In the genomic region with DNA sequence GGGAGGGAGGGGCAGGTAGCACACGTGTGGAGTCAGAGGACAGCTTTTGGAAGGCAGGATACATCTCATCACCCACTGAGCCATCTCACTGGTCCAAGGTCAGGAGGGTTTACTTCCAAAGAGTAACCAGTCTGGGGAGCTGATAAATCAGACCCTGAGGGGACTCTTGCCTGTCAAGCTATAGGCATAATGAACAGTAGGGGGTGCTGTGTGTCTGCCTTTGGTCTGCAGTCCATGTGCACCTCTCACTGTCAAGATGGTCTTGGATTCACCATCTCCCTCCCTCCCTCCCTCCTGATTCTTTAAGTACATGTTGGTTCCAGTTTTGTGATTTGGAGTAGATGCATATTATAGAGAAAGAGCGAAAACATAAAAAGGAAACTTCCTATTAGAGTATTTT, we compare ENCODE assay signal across 9 mouse cellular contexts. TPM values are rescaled to one million over a fixed set of nuclear protein-coding genes. Genes with fewer than 3 reads are reported as not detected.
DNase-seq lines count a peak whose midpoint lies in the region; ATAC-seq and TF ChIP-seq lines count a peak whose summit lies in the region.
"Had no signal": no experiment of that assay in that cellular context is flagged by ENCODE, and none has a peak within 500 bp of the region (broad histone marks: within the 10 kb centered on the region; RNA-seq: fewer than 3 reads in every experiment).

No protein-coding gene starts in this region.

- H3K27ac ChIP-seq in heart, adult 2 months, result no peak overlapping the region
- H3K27ac ChIP-seq in CH12.LX (ENCODE audit: insufficient read depth, low read depth), result no peak overlapping the region
- no peak overlapping the region for H3K27ac ChIP-seq in heart, postnatal 0 days (ENCODE audit: low read depth)
- H3K27ac ChIP-seq in liver, adult 2 months (replicated peaks; ENCODE audit: insufficient read depth, low read depth, low read length), result no peak overlapping the region
- H3K27ac ChIP-seq in small intestine, adult 2 months (ENCODE audit: insufficient read depth, low read depth, low read length), result no peak overlapping the region
- H3K27ac ChIP-seq: midbrain, embryonic 12.5 days had no signal

- no peak overlapping the region for H3K9ac ChIP-seq in heart, adult 2 months (ENCODE audit: low read depth, low read length)
- no peak overlapping the region for H3K9ac ChIP-seq in CH12.LX (ENCODE audit: insufficient read depth, low read depth)
- no peak overlapping the region for H3K9ac ChIP-seq in heart, postnatal 0 days (replicated peaks; ENCODE audit: low read depth, low read length)
- H3K9ac ChIP-seq in liver, adult 2 months (ENCODE audit: low read depth, low read length), result no peak overlapping the region
- H3K9ac ChIP-seq: midbrain, embryonic 12.5 days had no signal

- no peaks in the 10 kb centered on the region for H3K4me1 ChIP-seq in heart, adult 2 months (ENCODE audit: control insufficient read depth, insufficient read depth, low read length)
- H3K4me1 ChIP-seq in CH12.LX (ENCODE audit: control insufficient read depth in 1 of 2, insufficient read depth in 2 of 2), result no peaks in the 10 kb centered on the region; a peak in 1 of 4 replicates
- H3K4me1 ChIP-seq in heart, postnatal 0 days (ENCODE audit: control insufficient read depth, insufficient read depth), result no peaks in the 10 kb centered on the region
- peaks cover 13% of the 10 kb centered on the region for H3K4me1 ChIP-seq in liver, adult 2 months (ENCODE audit: control insufficient read depth, insufficient read depth, low read length)
- no peaks in the 10 kb centered on the region for H3K4me1 ChIP-seq in small intestine, adult 2 months (ENCODE audit: control insufficient read depth, insufficient read depth, insufficient read length, low read length)
- H3K4me1 ChIP-seq: midbrain, embryonic 12.5 days had no signal

- 61% methylated on average over 2 of the region's 2 CpGs for WGBS in heart, adult 2 months
- 69% methylated on average over 2 of the region's 2 CpGs for WGBS in heart, postnatal 0 days
- WGBS in liver, adult 2 months, result 74% methylated on average over 2 of the region's 2 CpGs
- WGBS in small intestine, adult 2 months, result 59% methylated on average over 2 of the region's 2 CpGs

- H3K79me2 ChIP-seq in heart, adult 2 months (replicated peaks; ENCODE audit: control insufficient read depth, insufficient read depth, low read length), result no peaks in the 10 kb centered on the region
- H3K79me2 ChIP-seq in CH12.LX (replicated peaks; ENCODE audit: control insufficient read depth, extremely low read depth, insufficient read depth, poor library complexity, severe bottlenecking), result no peaks in the 10 kb centered on the region
- no peaks in the 10 kb centered on the region for H3K79me2 ChIP-seq in liver, adult 2 months (ENCODE audit: control insufficient read depth, insufficient read depth, low read length)

- H3K4me3 ChIP-seq in heart, adult 2 months, result no peak overlapping the region
- H3K4me3 ChIP-seq in CH12.LX (replicated peaks in 1 of 3; ENCODE audit: low read depth in 2 of 3, low read length in 2 of 3, poor library complexity in 1 of 3), result no peak overlapping the region
- H3K4me3 ChIP-seq in heart, postnatal 0 days (ENCODE audit: low read depth, low read length), result no peak overlapping the region
- H3K4me3 ChIP-seq in liver, adult 2 months (ENCODE audit: insufficient read depth, low read depth, low read length), result no peak overlapping the region
- H3K4me3 ChIP-seq in small intestine, adult 2 months (ENCODE audit: low read depth, low read length), result no peak overlapping the region
- H3K4me3 ChIP-seq: midbrain, embryonic 12.5 days had no signal

- no peaks in the 10 kb centered on the region for H3K9me3 ChIP-seq in CH12.LX (replicated peaks; ENCODE audit: low read length)
- H3K9me3 ChIP-seq in heart, postnatal 0 days (replicated peaks; ENCODE audit: control insufficient read depth, low read length), result no peaks in the 10 kb centered on the region
- H3K9me3 ChIP-seq: midbrain, embryonic 12.5 days had no signal

- H3K4me2 ChIP-seq in CH12.LX (ENCODE audit: insufficient read depth, low read depth, poor library complexity, severe bottlenecking), result no peak overlapping the region
- H3K4me2 ChIP-seq in heart, postnatal 0 days (ENCODE audit: low read depth, low read length), result no peak overlapping the region
- H3K4me2 ChIP-seq: midbrain, embryonic 12.5 days had no signal

- TF ChIP-seq POLR2A in heart, adult 2 months (IDR thresholded peaks at IDR 0.05; ENCODE audit: insufficient read depth, low read depth, low read length), result no peak
- no peak for TF ChIP-seq POLR2A in CH12.LX (IDR thresholded peaks at IDR 0.05; ENCODE audit: low read depth, low read length)
- no peak for TF ChIP-seq POLR2A in liver, adult 2 months (IDR thresholded peaks at IDR 0.05; ENCODE audit: extremely low read depth, insufficient read depth, low read length)
- TF ChIP-seq POLR2A in small intestine, adult 2 months (IDR thresholded peaks at IDR 0.05; ENCODE audit: low read depth, low read length), result no peak

- TF ChIP-seq EP300 in heart, adult 2 months (IDR thresholded peaks at IDR 0.05; ENCODE audit: insufficient read depth, low read depth, low read length), result no peak
- TF ChIP-seq EP300 in CH12.LX (IDR thresholded peaks at IDR 0.05; ENCODE audit: low read length), result no peak
- no peak for TF ChIP-seq EP300 in heart, postnatal 0 days (IDR thresholded peaks at IDR 0.05; ENCODE audit: low read depth)

- in situ Hi-C loops in CH12.LX (cut with MboI; ENCODE audit: low pct_ligation_motif_present, low pct_unique_long_range_greater_than_20kb, low sequenced_read_pairs), result no loop called here

- dilution Hi-C loops in CH12.LX (cut with MboI; ENCODE audit: extremely low pct_ligation_motif_present, extremely low pct_unique_long_range_greater_than_20kb, low sequenced_read_pairs), result no loop called here

- H3K36me3 ChIP-seq in heart, adult 2 months (ENCODE audit: control insufficient read depth, insufficient read depth, low read length), result no peaks in the 10 kb centered on the region
- H3K36me3 ChIP-seq in CH12.LX (replicated peaks in 1 of 2; ENCODE audit: control insufficient read depth in 1 of 2, insufficient read depth in 1 of 2, low read length in 1 of 2), result peaks cover 34 to 90% of the 10 kb centered on the region in 2 experiments
- peaks cover 62% of the 10 kb centered on the region for H3K36me3 ChIP-seq in heart, postnatal 0 days (replicated peaks; ENCODE audit: control insufficient read depth, insufficient read depth, low read length)
- H3K36me3 ChIP-seq in liver, adult 2 months (ENCODE audit: control insufficient read depth, insufficient read depth, low read length), result peaks cover 14% of the 10 kb centered on the region
- H3K36me3 ChIP-seq in small intestine, adult 2 months (ENCODE audit: control insufficient read depth, insufficient read depth, low read length), result peaks cover 39% of the 10 kb centered on the region

- ATAC-seq in heart, postnatal 0 days (ENCODE audit: insufficient read depth, low read depth), result no peak

- peak; percentile 73 for TF ChIP-seq CTCF in heart, adult 2 months (IDR thresholded peaks at IDR 0.05)
- peak; percentile 63 to 81; a peak in 3 of 4 replicates for TF ChIP-seq CTCF in CH12.LX (conservative IDR thresholded peaks at IDR 0.05 in 1 of 2, IDR thresholded peaks at IDR 0.05 in 1 of 2; ENCODE audit: low read depth in 2 of 2, low read length in 2 of 2)
- TF ChIP-seq CTCF in heart, postnatal 0 days (IDR thresholded peaks at IDR 0.05; ENCODE audit: low read depth), result peak; percentile 72
- TF ChIP-seq CTCF in liver, adult 2 months (IDR thresholded peaks at IDR 0.05; ENCODE audit: low read depth, low read length), result peak; percentile 67
- TF ChIP-seq CTCF in small intestine, adult 2 months (IDR thresholded peaks at IDR 0.05; ENCODE audit: extremely low read depth, insufficient read length, insufficient replicate concordance, low read depth, low read length), result peak; percentile 53; the same call in 1 of the 2 replicates

- TF ChIP-seq RAD21 in CH12.LX (IDR thresholded peaks at IDR 0.05; ENCODE audit: low read depth, low read length), result peak; percentile 82

- no peaks in the 10 kb centered on the region for H3K27me3 ChIP-seq in heart, adult 2 months (ENCODE audit: control insufficient read depth, insufficient read depth, low read length)
- no peaks in the 10 kb centered on the region for H3K27me3 ChIP-seq in CH12.LX (replicated peaks)
- H3K27me3 ChIP-seq in heart, postnatal 0 days (ENCODE audit: control insufficient read depth, insufficient read depth, low read length), result no peaks in the 10 kb centered on the region
- no peaks in the 10 kb centered on the region for H3K27me3 ChIP-seq in liver, adult 2 months (ENCODE audit: control insufficient read depth, insufficient read depth, low read length)
- H3K27me3 ChIP-seq in small intestine, adult 2 months (ENCODE audit: control insufficient read depth, insufficient read depth, low read length), result no peaks in the 10 kb centered on the region
- H3K27me3 ChIP-seq: midbrain, embryonic 12.5 days had no signal

- intact Hi-C loops in heart, adult 2 months (cut with DNase I), result loop anchor here (5.0 kb wide), 2 partner anchors 211 to 351 kb away; no protein-coding TSS in a partner anchor
- intact Hi-C loops in heart, postnatal 25 days (cut with DNase I), result loop anchor here (2.0 to 5.0 kb wide), 2 partner anchors 206 to 350 kb away; a partner anchor contains a TSS

- no peak for DNase-seq in heart, adult 2 months
- DNase-seq in heart, postnatal 25 days (ENCODE audit: low spot score), result no peak
- DNase-seq in CH12.LX (ENCODE audit: extremely low read depth), result peak; percentile 70
- DNase-seq in brain, adult 2 months (ENCODE audit: low read depth, low spot score), result peak; percentile 76
- DNase-seq in heart, postnatal 0 days (ENCODE audit: low spot score), result peak; percentile 33
- peak; percentile 57 for DNase-seq in liver, adult 2 months (ENCODE audit: extremely low read depth, low read depth, low spot score)
- no peak for DNase-seq in right cerebral cortex, postnatal 4 days

RNA-seq across cellular contexts. Expression of a gene that starts 25.7 kb away (rescaled TPM):
- total RNA-seq in heart, adult 2 months (2021), result 10 to 100 TPM; 11.8 to 12.1 TPM
- 34.5 and 39.0 TPM in 2 replicates for polyA plus RNA-seq in heart, adult 2 months (2012; rRNA removed)
- total RNA-seq in heart, postnatal 25 days (2021), result 10 to 100 TPM in 1 of 2 experiments, 1 to 10 TPM in 1; 8.9 to 10.3 TPM
- total RNA-seq in CH12.LX (2012; rRNA removed) (6.3 and 7.7 TPM in 2 replicates), CH12.LX (2014; rRNA removed) (11.3 and 11.7 TPM in 2 replicates)
- 9.0 and 9.4 TPM in 2 replicates for polyA plus RNA-seq in CH12.LX (2012; ENCODE audit: insufficient read length, low read depth)
- 8.0 and 39.5 TPM in 2 replicates for total RNA-seq in heart, postnatal 0 days (2014; rRNA removed; ENCODE audit: low replicate concordance)
- 32.6 and 36.8 TPM in 2 replicates for polyA plus RNA-seq in heart, postnatal 0 days (2015; fragmentation: Nextera tagmentation; extraction: Ambion mirVana)
- total RNA-seq in liver, adult 2 months (2014; rRNA removed), result 46.4 and 58.8 TPM in 2 replicates
- polyA plus RNA-seq in liver, adult 2 months (2012; rRNA removed), result 41.1 and 43.2 TPM in 2 replicates
- polyA plus RNA-seq in small intestine, adult 2 months (2012; rRNA removed), result 12.6 and 20.7 TPM in 2 replicates

RNA-seq across cellular contexts. Expression of a gene that starts 26.2 kb away (rescaled TPM):
- total RNA-seq in heart, adult 2 months (2021), result 1 to 10 TPM; 9.6 to 9.9 TPM
- 13.4 and 19.9 TPM in 2 replicates for polyA plus RNA-seq in heart, adult 2 months (2012; rRNA removed)
- 10 to 100 TPM in 1 of 2 experiments, 1 to 10 TPM in 1; 9.9 to 11.6 TPM for total RNA-seq in heart, postnatal 25 days (2021)
- total RNA-seq in CH12.LX (2012; rRNA removed) (24.4 and 25.7 TPM in 2 replicates), CH12.LX (2014; rRNA removed) (31.4 and 40.1 TPM in 2 replicates)
- 31.1 and 39.6 TPM in 2 replicates for polyA plus RNA-seq in CH12.LX (2012; ENCODE audit: insufficient read length, low read depth)
- total RNA-seq in heart, postnatal 0 days (2014; rRNA removed; ENCODE audit: low replicate concordance), result 23.9 and 24.2 TPM in 2 replicates
- 11.4 and 11.9 TPM in 2 replicates for polyA plus RNA-seq in heart, postnatal 0 days (2015; fragmentation: Nextera tagmentation; extraction: Ambion mirVana)
- 16.0 and 16.2 TPM in 2 replicates for total RNA-seq in liver, adult 2 months (2014; rRNA removed)
- polyA plus RNA-seq in liver, adult 2 months (2012; rRNA removed), result 14.7 and 16.3 TPM in 2 replicates
- polyA plus RNA-seq in small intestine, adult 2 months (2012; rRNA removed), result 13.2 and 17.6 TPM in 2 replicates

RNA-seq across cellular contexts. Expression of a gene that starts 32.9 kb away (rescaled TPM):
- total RNA-seq in heart, adult 2 months (2021), result 1 to 10 TPM; 4.7 to 5.1 TPM
- 3.4 and 5.2 TPM in 2 replicates for polyA plus RNA-seq in heart, adult 2 months (2012; rRNA removed)
- 1 to 10 TPM; 5.1 to 5.2 TPM for total RNA-seq in heart, postnatal 25 days (2021)
- total RNA-seq in CH12.LX (2012; rRNA removed) (5.5 and 5.6 TPM in 2 replicates), CH12.LX (2014; rRNA removed) (9.5 and 10.6 TPM in 2 replicates)
- 7.5 and 8.5 TPM in 2 replicates for polyA plus RNA-seq in CH12.LX (2012; ENCODE audit: insufficient read length, low read depth)
- total RNA-seq in heart, postnatal 0 days (2014; rRNA removed; ENCODE audit: low replicate concordance), result 7.4 and 10.0 TPM in 2 replicates
- 7.9 and 8.1 TPM in 2 replicates for polyA plus RNA-seq in heart, postnatal 0 days (2015; fragmentation: Nextera tagmentation; extraction: Ambion mirVana)
- 4.2 and 4.7 TPM in 2 replicates for total RNA-seq in liver, adult 2 months (2014; rRNA removed)
- 2.5 and 2.6 TPM in 2 replicates for polyA plus RNA-seq in liver, adult 2 months (2012; rRNA removed)
- 2.4 and 2.6 TPM in 2 replicates for polyA plus RNA-seq in small intestine, adult 2 months (2012; rRNA removed)

RNA-seq across cellular contexts. Expression of a gene that starts 44.1 kb away (rescaled TPM):
- 10 to 100 TPM; 10.3 to 10.8 TPM for total RNA-seq in heart, adult 2 months (2021)
- polyA plus RNA-seq in heart, adult 2 months (2012; rRNA removed), result 5.4 and 7.1 TPM in 2 replicates
- 10 to 100 TPM; 10.2 to 10.5 TPM for total RNA-seq in heart, postnatal 25 days (2021)
- total RNA-seq in CH12.LX (2012; rRNA removed), result 42.1 and 54.9 TPM in 2 replicates
- 39.3 and 39.6 TPM in 2 replicates for total RNA-seq in CH12.LX (2014; rRNA removed)
- 63.6 and 66.6 TPM in 2 replicates for polyA plus RNA-seq in CH12.LX (2012; ENCODE audit: insufficient read length, low read depth)
- total RNA-seq in heart, postnatal 0 days (2014; rRNA removed; ENCODE audit: low replicate concordance), result 7.5 and 15.3 TPM in 2 replicates
- 15.3 and 17.8 TPM in 2 replicates for polyA plus RNA-seq in heart, postnatal 0 days (2015; fragmentation: Nextera tagmentation; extraction: Ambion mirVana)
- total RNA-seq in liver, adult 2 months (2014; rRNA removed), result 10.3 and 10.8 TPM in 2 replicates
- 5.2 and 6.5 TPM in 2 replicates for polyA plus RNA-seq in liver, adult 2 months (2012; rRNA removed)
- 1.6 and 1.9 TPM in 2 replicates for polyA plus RNA-seq in small intestine, adult 2 months (2012; rRNA removed)

RNA-seq across cellular contexts. Expression of a gene that starts 48.8 kb away (rescaled TPM):
- 100 to 1,000 TPM; 131 to 139 TPM for total RNA-seq in heart, adult 2 months (2021)
- 201 and 224 TPM in 2 replicates for polyA plus RNA-seq in heart, adult 2 months (2012; rRNA removed)
- 100 to 1,000 TPM; 141 to 154 TPM for total RNA-seq in heart, postnatal 25 days (2021)
- total RNA-seq in CH12.LX (2012; rRNA removed), result not detected in 2 replicates
- total RNA-seq in CH12.LX (2014; rRNA removed), result not detected in 2 replicates
- polyA plus RNA-seq in CH12.LX (2012; ENCODE audit: insufficient read length, low read depth), result not detected in 2 replicates
- 241 and 266 TPM in 2 replicates for total RNA-seq in heart, postnatal 0 days (2014; rRNA removed; ENCODE audit: low replicate concordance)
- 309 and 313 TPM in 2 replicates for polyA plus RNA-seq in heart, postnatal 0 days (2015; fragmentation: Nextera tagmentation; extraction: Ambion mirVana)
- 0.55 TPM in 1 of 2 replicates, not detected in the other for total RNA-seq in liver, adult 2 months (2014; rRNA removed)
- polyA plus RNA-seq in liver, adult 2 months (2012; rRNA removed), result 0.88 and 1.1 TPM in 2 replicates
- polyA plus RNA-seq in small intestine, adult 2 months (2012; rRNA removed), result 3.5 and 7.6 TPM in 2 replicates

Comparison
In these comparisons a context has a peak if more than half of its experiments do, and no peak if none do; other contexts are left out.
1. DNase-seq: peak in CH12.LX (single experiment), brain, adult 2 months (single experiment), heart, postnatal 0 days (single experiment) and liver, adult 2 months (single experiment); none in heart, adult 2 months (0 of 2), heart, postnatal 25 days (single experiment) and right cerebral cortex, postnatal 4 days (single experiment).
2. Peak in every context shown above with its lines, with median percentiles within 50 percentile points of each other: CTCF ChIP-seq.